Mouse (Mus musculus) CH12.LX (cell line): ENCODE results near the gene Gper1. TPM values are rescaled to one million over a fixed set of nuclear protein-coding genes. Genes with fewer than 3 reads are reported as not detected.

Source experiments
- DNase-seq: peaks from one replicate; pipeline ENCODE4 v3.0.0-alpha.2; 2013; ENCODE audit errors: extremely low read depth
- H3K27ac ChIP-seq: 2 replicates; pipeline ENCODE4 v1.5.1; 2012; ENCODE audit warnings: low read depth, mild to moderate bottlenecking, control low read depth, moderate library complexity; ENCODE audit not compliant: insufficient read depth
- H3K27me3 ChIP-seq: replicated peaks from 2 replicates; pipeline ENCODE3; 2012; ENCODE audit warnings: inconsistent platforms
- H3K36me3 ChIP-seq, 2 experiments: replicated peaks in 1 of 2; 2 replicates each; pipeline versions ENCODE3 to v1.6.1; 2012; ENCODE audit warnings: inconsistent platforms in 1 of 2, low read length in 1 of 2, mild to moderate bottlenecking in 1 of 2, mixed read lengths in 1 of 2, moderate library complexity in 1 of 2; ENCODE audit not compliant: control insufficient read depth in 1 of 2, insufficient read depth in 1 of 2
- H3K4me1 ChIP-seq, 2 experiments: 2 replicates each; pipeline ENCODE4 v1.6.1; 2012; ENCODE audit warnings: inconsistent platforms in 1 of 2, moderate library complexity in 1 of 2; ENCODE audit not compliant: insufficient read depth in 2 of 2, control insufficient read depth in 1 of 2
- H3K4me2 ChIP-seq: 2 replicates; pipeline ENCODE4 v1.6.1; 2012; ENCODE audit warnings: low read depth, mild to moderate bottlenecking, control low read depth; ENCODE audit not compliant: poor library complexity, insufficient read depth, severe bottlenecking
- H3K4me3 ChIP-seq, 3 experiments: fragments of 150-350 bp in 1 of 3; sonication (generic) in 1 of 3; replicated peaks in 1 of 3; 2 replicates each; pipeline versions ENCODE3 to v1.5.1; 2011 to 2012; ENCODE audit warnings: low read depth in 2 of 3, low read length in 2 of 3, mild to moderate bottlenecking in 2 of 3, moderate library complexity in 2 of 3, control low read depth in 1 of 3, improper control_type of control experiment in 1 of 3, inconsistent platforms in 1 of 3, mixed read lengths in 1 of 3; ENCODE audit not compliant: poor library complexity in 1 of 3
- H3K79me2 ChIP-seq: replicated peaks from 2 replicates; pipeline ENCODE4 v1.6.1; 2012; ENCODE audit warnings: mild to moderate bottlenecking, moderate library complexity; ENCODE audit not compliant: control insufficient read depth, poor library complexity, insufficient read depth, severe bottlenecking; ENCODE audit errors: extremely low read depth
- H3K9ac ChIP-seq: 2 replicates; pipeline ENCODE4 v1.6.1; 2012; ENCODE audit warnings: low read depth, mild to moderate bottlenecking, control low read depth, moderate library complexity; ENCODE audit not compliant: insufficient read depth
- H3K9me3 ChIP-seq: replicated peaks from 2 replicates; pipeline ENCODE3; 2012; ENCODE audit warnings: low read length, inconsistent platforms, mixed read lengths
- CTCF ChIP-seq, 2 experiments: IDR thresholded peaks in 1 of 2; conservative IDR thresholded peaks in 1 of 2; 2 replicates each; pipeline ENCODE4 v1.5.1; 2011 to 2012; ENCODE audit warnings: low read depth in 2 of 2, low read length in 2 of 2, improper control_type of control experiment in 1 of 2, inconsistent platforms in 1 of 2, mild to moderate bottlenecking in 1 of 2, moderate library complexity in 1 of 2
- IRF4 ChIP-seq: IDR thresholded peaks from 2 replicates; pipeline ENCODE4 v1.6.1; 2014; ENCODE audit warnings: low read depth, mild to moderate bottlenecking, inconsistent platforms, low read length, improper control_type of control experiment
- MYC ChIP-seq: IDR thresholded peaks from 2 replicates; pipeline ENCODE4 v1.6.1; 2011; ENCODE audit warnings: low read depth, mild to moderate bottlenecking, improper control_type of control experiment, low read length
- NRF1 ChIP-seq: IDR thresholded peaks from 2 replicates; pipeline ENCODE4 v1.6.1; 2014; ENCODE audit warnings: low read depth, mild to moderate bottlenecking, inconsistent platforms, low read length, improper control_type of control experiment, moderate library complexity
- POLR2A ChIP-seq: IDR thresholded peaks from 2 replicates; pipeline ENCODE4 v1.6.1; 2011; ENCODE audit warnings: low read depth, mild to moderate bottlenecking, improper control_type of control experiment, low read length
- USF1 ChIP-seq: IDR thresholded peaks from 2 replicates; pipeline ENCODE4 v1.6.1; 2014; ENCODE audit warnings: low read depth, mild to moderate bottlenecking, inconsistent platforms, low read length, improper control_type of control experiment
- USF2 ChIP-seq: conservative IDR thresholded peaks from 2 replicates; pipeline ENCODE4 v1.6.1; 2011; ENCODE audit warnings: low read depth, low read length, improper control_type of control experiment
- dilution Hi-C: fragments of 300-500 bp; cut with MboI; formaldehyde crosslinking; loops from 2 replicates; pipeline ENCODE4 v1.14.3; 2020; ENCODE audit warnings: low sequenced_read_pairs; ENCODE audit not compliant: extremely low pct_unique_long_range_greater_than_20kb, extremely low pct_ligation_motif_present
- in situ Hi-C: fragments of 300-500 bp; cut with MboI; formaldehyde crosslinking; loops from 3 replicates; pipeline ENCODE4 v1.14.3; 2019; ENCODE audit warnings: low sequenced_read_pairs, low pct_ligation_motif_present, low pct_unique_long_range_greater_than_20kb, mixed read lengths
- polyA plus RNA-seq: library from polyadenylated mRNA; unstranded; fragments of >175 nt; gene quantifications from 2 replicates; pipeline ENCODE4 v1.2.1, GENCODE M21; 2012; ENCODE audit warnings: low read depth; ENCODE audit not compliant: insufficient read length
- total RNA-seq, 2 experiments: library from RNA; depleted of rRNA; stranded (reverse); fragments of 300-350 nt in 1 of 2; fragments of >200 nt in 1 of 2; gene quantifications; 2 replicates each; pipeline ENCODE4 v1.2.3; 2012 to 2014

Gene Gper1
- total and polyA plus RNA-seq, 3 experiments, result 0.13 TPM; not detected in 2

- Histone ChIP-seq H3K36me3 (peaks cover 0 to 58% of the 10 kb centered on the region in 2 experiments), H3K27ac (no peak overlapping the region), H3K4me1 (peaks cover 14 to 58% of the 10 kb centered on the region in 2 experiments), H3K9ac (no peak overlapping the region), H3K4me3 (no peak overlapping the region), H3K9me3 (no peaks in the 10 kb centered on the region), H3K4me2 (no peak overlapping the region), H3K79me2 (no peaks in the 10 kb centered on the region), H3K27me3 (no peaks in the 10 kb centered on the region)
- TF ChIP-seq MYC (no peak), POLR2A (no peak), USF2 (no peak), CTCF (conservative IDR thresholded peaks at IDR 0.05 in 1 of 2, IDR thresholded peaks at IDR 0.05 in 1 of 2; ENCODE audit: low read depth in 2 of 2, low read length in 2 of 2) (no peak)
- DNase-seq, result no peak
- in situ Hi-C loops, result no loop called here
- dilution Hi-C loops, result no loop called here
Measured at GRCm38 (mm10) chr5:139402106-139402505, 20.8 kb upstream of the Gper1 start.

DNA sequence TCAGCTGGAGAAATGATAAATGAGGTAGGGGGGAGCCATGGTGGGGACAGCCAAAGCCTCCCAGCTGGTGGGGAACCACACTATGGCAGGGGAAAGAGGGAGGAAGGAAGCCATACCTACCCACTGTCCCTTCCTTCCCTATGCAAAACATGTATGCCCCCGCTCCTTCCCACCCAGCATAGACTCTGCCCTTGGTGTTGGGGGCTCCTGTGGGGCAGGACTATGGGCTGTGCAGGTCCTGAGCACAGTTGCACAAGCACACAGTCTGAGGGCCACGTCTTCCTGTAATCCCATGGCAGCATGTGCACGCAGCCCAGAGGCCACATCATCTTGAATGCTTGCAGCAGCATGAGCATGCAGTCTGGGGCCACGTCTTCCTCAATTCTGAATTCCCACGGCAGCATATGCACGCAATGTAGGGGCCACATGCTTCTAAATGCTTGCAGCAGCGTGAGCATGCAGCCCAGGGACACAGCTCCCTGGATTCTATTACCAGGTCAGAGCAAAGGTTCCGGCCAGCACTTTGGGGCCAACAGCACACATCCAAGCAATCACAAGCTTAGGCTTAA, 19.2 kb upstream of the Gper1 start:
- Histone ChIP-seq H3K9me3 (no peaks in the 10 kb centered on the region), H3K27ac (no peak overlapping the region), H3K79me2 (no peaks in the 10 kb centered on the region), H3K36me3 (peaks cover 0 to 60% of the 10 kb centered on the region in 2 experiments), H3K9ac (no peak overlapping the region), H3K4me2 (no peak overlapping the region), H3K4me3 (no peak overlapping the region), H3K27me3 (no peaks in the 10 kb centered on the region), H3K4me1 (peaks cover 12 to 58% of the 10 kb centered on the region in 2 experiments)
- in situ Hi-C loops (no loop called here), dilution Hi-C loops (no loop called here)
- no peak for DNase-seq
- TF ChIP-seq IRF4 (no peak), NRF1 (no peak)

- Histone ChIP-seq H3K9ac (no peak within 1 kb of the TSS), H3K4me3 (no peak within 1 kb of the TSS), H3K4me1 (peaks cover 14 to 68% of the 10 kb centered on the region in 2 experiments), H3K79me2 (no peaks in the 10 kb centered on the region), H3K9me3 (no peaks in the 10 kb centered on the region), H3K27me3 (no peaks in the 10 kb centered on the region), H3K4me2 (no peak within 1 kb of the TSS), H3K36me3 (peaks cover 0 to 62% of the 10 kb centered on the region in 2 experiments), H3K27ac (no peak within 1 kb of the TSS)
- in situ Hi-C loops, result no loop called here
- DNase-seq, result no peak
- dilution Hi-C loops, result no loop called here
- no peak for TF ChIP-seq USF1
- TF ChIP-seq, all 38 proteins: peak for 0
Measured at GRCm38 (mm10) chr5:139404801-139405401, 18.1 kb upstream of the Gper1 start, which contains the start of gene C130050O18Rik. C130050O18Rik (plus strand) TSS chr5:139405280.
